Mouse (Mus musculus): ENCODE results near the gene Ccr8.

- no peak for TF ChIP-seq CTCF (IDR thresholded peaks at IDR 0.05)
- TF ChIP-seq EP300 (IDR thresholded peaks at IDR 0.05) = no peak
Observed at GRCm38 (mm10) chr9:120074516-120074915, 17.4 kb upstream of the Ccr8 start.

Data from lung, postnatal 0 days (tissue).